Mouse (Mus musculus): ENCODE results near the gene Lad1. TPM values are rescaled to one million over a fixed set of nuclear protein-coding genes. Genes with fewer than 3 reads are reported as not detected.
A peak's percentile ranks its signal among the peaks of the same experiment; 100 is the strongest.

Gene Lad1
- total RNA-seq, 1 experiment from 2014 or later = not detected

DNA sequence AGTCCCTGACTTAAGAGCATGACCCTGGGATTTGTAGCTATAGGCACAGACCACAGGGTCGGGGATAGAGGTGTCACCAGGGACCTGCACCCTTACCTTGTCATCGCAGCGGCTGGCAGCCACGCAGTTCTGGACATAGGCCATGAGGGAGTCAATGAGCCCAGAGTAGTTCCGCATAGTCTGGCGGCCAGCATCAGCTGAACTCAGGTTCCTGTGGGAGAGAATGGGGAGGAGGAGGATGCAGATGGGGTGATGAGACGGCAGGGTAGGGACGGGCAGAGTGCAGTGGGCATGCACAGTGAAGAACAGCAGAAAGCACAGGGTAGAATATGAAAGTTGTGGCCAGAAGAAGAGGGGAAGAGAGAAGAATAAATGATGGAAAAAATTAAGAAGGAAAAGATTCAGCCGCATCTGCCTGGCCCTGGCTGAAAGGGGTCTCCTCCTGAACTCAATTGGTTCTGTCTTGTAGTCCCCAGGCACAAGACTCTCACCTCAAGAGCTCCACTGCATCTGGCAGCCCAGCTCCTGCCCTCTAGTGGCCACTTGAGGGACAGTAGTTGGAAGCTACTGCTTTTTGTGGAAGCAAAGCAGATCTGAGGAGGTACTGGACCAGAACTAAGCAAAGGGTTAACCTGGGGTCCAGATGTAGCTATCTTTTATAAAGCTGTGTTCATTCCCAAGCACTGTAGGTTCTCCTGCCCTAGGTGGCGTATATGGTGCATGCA, 64.1 kb downstream of the Lad1 start:
- DNase-seq = peak; percentile 67

Other genes starting within 250 kb of the Lad1 start
- 20.6 and 24.8 TPM in 2 replicates for gene Nav1, start 211.3 kb upstream of the Lad1 start, total RNA-seq (2021)
- 70.1 and 88.2 TPM in 2 replicates for gene Csrp1, start 98.5 kb upstream of the Lad1 start, total RNA-seq (2021)
- gene Phlda3, start 52.5 kb upstream of the Lad1 start, total RNA-seq (2021) = 44.9 and 49.5 TPM in 2 replicates
- 0.34 TPM in 1 of 2 replicates, not detected in the other for gene Tnni1, start 39.2 kb upstream of the Lad1 start, total RNA-seq (2021)
- gene Tnnt2, start 17.8 kb downstream of the Lad1 start, total RNA-seq (2021) = 1.3 and 2.6 TPM in 2 replicates
- gene Pkp1, start 100.6 kb downstream of the Lad1 start, total RNA-seq (2021) = not detected in 2 replicates
- gene Igfn1, start 187.7 kb downstream of the Lad1 start, total RNA-seq (2021) = 0.08 TPM in 1 of 2 replicates, not detected in the other
- 33.9 and 35.7 TPM in 2 replicates for gene Tmem9, start 189.6 kb downstream of the Lad1 start, total RNA-seq (2021)
- not detected in 2 replicates for gene Ascl5, start 232.2 kb downstream of the Lad1 start, total RNA-seq (2021)
- 0.26 and 0.30 TPM in 2 replicates for gene Cacna1s, start 234.2 kb downstream of the Lad1 start, total RNA-seq (2021)

Data from adrenal gland, postnatal 14 days (tissue).